Mouse (Mus musculus) liver, adult 2 months (tissue): ENCODE measurements at regions not wholly inside any gene's neighbourhood (a gene's known extent, or its start where the extent isn't known, plus 50 kb on each side); places are given as distances from the start of the nearest gene placed in this dataset.

Experiments
- DNase-seq: peaks from one replicate; pipeline ENCODE4 v3.0.0-alpha.2; 2011; ENCODE audit warnings: low read depth, low spot score; ENCODE audit errors: extremely low read depth
- H3K27ac ChIP-seq: fragments of 200-500 bp; replicated peaks from 2 replicates; pipeline ENCODE4 v1.5.1; 2012; ENCODE audit warnings: low read depth, mild to moderate bottlenecking, control low read depth, inconsistent platforms, low read length; ENCODE audit not compliant: insufficient read depth
- H3K27me3 ChIP-seq: fragments of 200-500 bp; 2 replicates; pipeline ENCODE4 v1.6.1; 2012; ENCODE audit warnings: mild to moderate bottlenecking, moderate library complexity, low read length, inconsistent platforms; ENCODE audit not compliant: control insufficient read depth, insufficient read depth
- H3K36me3 ChIP-seq: fragments of 200-500 bp; 2 replicates; pipeline ENCODE4 v1.6.1; 2012; ENCODE audit warnings: low read length, inconsistent platforms; ENCODE audit not compliant: control insufficient read depth, insufficient read depth
- H3K4me1 ChIP-seq: fragments of 200-500 bp; 2 replicates; pipeline ENCODE4 v1.6.1; 2011; ENCODE audit warnings: low read length; ENCODE audit not compliant: control insufficient read depth, insufficient read depth
- H3K4me3 ChIP-seq: fragments of 200-500 bp; 2 replicates; pipeline ENCODE4 v1.5.1; 2011; ENCODE audit warnings: low read depth, mild to moderate bottlenecking, control low read depth, low read length, moderate library complexity; ENCODE audit not compliant: insufficient read depth
- H3K79me2 ChIP-seq: fragments of 200-500 bp; 2 replicates; pipeline ENCODE4 v1.6.1; 2012; ENCODE audit warnings: inconsistent platforms, mild to moderate bottlenecking, low read length, moderate library complexity; ENCODE audit not compliant: control insufficient read depth, insufficient read depth
- H3K9ac ChIP-seq: fragments of 200-500 bp; 2 replicates; pipeline ENCODE4 v1.6.1; 2012; ENCODE audit warnings: low read depth, mild to moderate bottlenecking, control low read depth, inconsistent platforms, low read length
- CTCF ChIP-seq: fragments of 200-500 bp; IDR thresholded peaks from 2 replicates; pipeline ENCODE4 v1.5.1; 2011; ENCODE audit warnings: low read depth, low read length, control low read depth
- POLR2A ChIP-seq: fragments of 200-500 bp; IDR thresholded peaks from 2 replicates; pipeline ENCODE4 v1.6.1; 2011; ENCODE audit warnings: low read length, control low read depth; ENCODE audit not compliant: insufficient read depth; ENCODE audit errors: extremely low read depth
- WGBS: fragments of 180-500 bp; shearing (Covaris S2); methylation state at CpG from one replicate; pipeline ENCODE4 v1.1.7; 2018; 5-methylcytosine and 5-hydroxymethylcytosine counted together

GRCm38 (mm10) chr16:76685562-76685961 lies 311.9 kb upstream of the Nrip1 start:
- Histone ChIP-seq H3K9ac (no peak overlapping the region), H3K27ac (no peak overlapping the region), H3K4me3 (no peak overlapping the region), H3K36me3 (no peaks in the 10 kb centered on the region), H3K27me3 (no peaks in the 10 kb centered on the region), H3K79me2 (no peaks in the 10 kb centered on the region), H3K4me1 (no peaks in the 10 kb centered on the region)
- 92% methylated on average over 8 of the region's 8 CpGs for WGBS
- TF ChIP-seq CTCF = no peak
- TF ChIP-seq POLR2A = no peak
- no peak for DNase-seq

- Histone ChIP-seq H3K4me3 (peak overlapping the region; percentile 23), H3K79me2 (no peaks in the 10 kb centered on the region), H3K36me3 (no peaks in the 10 kb centered on the region), H3K9ac (no peak overlapping the region), H3K4me1 (no peaks in the 10 kb centered on the region; the same call in 1 of the 2 replicates), H3K27me3 (no peaks in the 10 kb centered on the region), H3K27ac (no peak overlapping the region)
- WGBS = 52% methylated on average over 19 of the region's 19 CpGs
- TF ChIP-seq POLR2A (no peak), CTCF (no peak)
- no peak for DNase-seq
These were observed 306.7 kb upstream of the Nrip1 start for GRCm38 (mm10) chr16:76680061-76680911.

GRCm38 (mm10) chr16:76678885-76679284 lies 305.3 kb upstream of the Nrip1 start:
- no peak for DNase-seq
- no peaks in the 10 kb centered on the region for H3K79me2 ChIP-seq
- no peak overlapping the region for H3K9ac ChIP-seq
- H3K27me3 ChIP-seq = no peaks in the 10 kb centered on the region
- H3K4me1 ChIP-seq = no peaks in the 10 kb centered on the region; the same call in 1 of the 2 replicates
- no peak overlapping the region for H3K4me3 ChIP-seq
- 78% methylated on average over 3 of the region's 3 CpGs for WGBS
- TF ChIP-seq CTCF = no peak
- TF ChIP-seq POLR2A = no peak
- H3K36me3 ChIP-seq = no peaks in the 10 kb centered on the region
- H3K27ac ChIP-seq = no peak overlapping the region

- DNase-seq = no peak
- TF ChIP-seq POLR2A = no peak
- no peak for TF ChIP-seq CTCF
These were observed 296.2 kb upstream of the Nrip1 start for GRCm38 (mm10) chr16:76669795-76670194.

GRCm38 (mm10) chr16:76667046-76667445 lies 293.4 kb upstream of the Nrip1 start:
- Histone ChIP-seq H3K4me3 (no peak overlapping the region), H3K79me2 (no peaks in the 10 kb centered on the region)
- WGBS = 65% methylated on average over 3 of the region's 3 CpGs

More at GRCm38 (mm10) chr16:76669795-76670194, 296.2 kb upstream of the Nrip1 start:
- no peaks in the 10 kb centered on the region for H3K4me1 ChIP-seq
- 93% methylated on average over 4 of the region's 4 CpGs for WGBS
- H3K27me3 ChIP-seq = no peaks in the 10 kb centered on the region
- H3K4me3 ChIP-seq = no peak overlapping the region
- H3K9ac ChIP-seq = no peak overlapping the region
- no peak overlapping the region for H3K27ac ChIP-seq
- H3K79me2 ChIP-seq = no peaks in the 10 kb centered on the region
- H3K36me3 ChIP-seq = no peaks in the 10 kb centered on the region

GRCm38 (mm10) chr16:76655106-76655505 lies 281.5 kb upstream of the Nrip1 start:
- no peaks in the 10 kb centered on the region for H3K4me1 ChIP-seq
- no peak for TF ChIP-seq POLR2A
- no peaks in the 10 kb centered on the region for H3K79me2 ChIP-seq
- DNase-seq = no peak
- no peaks in the 10 kb centered on the region for H3K27me3 ChIP-seq
- no peak overlapping the region for H3K9ac ChIP-seq
- no peaks in the 10 kb centered on the region for H3K36me3 ChIP-seq
- no peak overlapping the region for H3K27ac ChIP-seq
- WGBS = 50% methylated on average over 3 of the region's 3 CpGs
- H3K4me3 ChIP-seq = no peak overlapping the region

More at GRCm38 (mm10) chr16:76667046-76667445, 293.4 kb upstream of the Nrip1 start:
- Histone ChIP-seq H3K36me3 (no peaks in the 10 kb centered on the region), H3K27ac (no peak overlapping the region), H3K9ac (no peak overlapping the region), H3K4me1 (no peaks in the 10 kb centered on the region), H3K27me3 (no peaks in the 10 kb centered on the region)
- TF ChIP-seq POLR2A (no peak), CTCF (no peak)
- no peak for DNase-seq
